Mouse (Mus musculus) MEL (cell line): ENCODE results near the gene Grin2b. TPM values are rescaled to one million over a fixed set of nuclear protein-coding genes. Genes with fewer than 3 reads are reported as not detected.

Source experiments
- DNase-seq: peaks from one replicate; pipeline ENCODE4 v3.0.0; 2011; ENCODE audit warnings: low read depth, low spot score
- H3K27ac ChIP-seq: 2 replicates; pipeline ENCODE4 v1.5.1; 2012; ENCODE audit warnings: low read depth, mild to moderate bottlenecking, control low read depth, low read length, moderate library complexity; ENCODE audit not compliant: control insufficient read depth
- H3K27me3 ChIP-seq, 2 experiments: fragments of 150-350 bp in 1 of 2; sonication (generic) in 1 of 2; 2 replicates each; pipeline ENCODE4 v1.6.1; 2012; ENCODE audit warnings: low read length in 2 of 2, mild to moderate bottlenecking in 2 of 2, improper control_type of control experiment in 1 of 2, moderate library complexity in 1 of 2; ENCODE audit not compliant: insufficient read depth in 2 of 2, control insufficient read depth in 1 of 2
- H3K36me3 ChIP-seq, 2 experiments: 2 replicates each; pipeline ENCODE4 v1.6.1; 2012 to 2014; ENCODE audit warnings: low read length in 2 of 2, improper control_type of control experiment in 1 of 2, inconsistent platforms in 1 of 2, mild to moderate bottlenecking in 1 of 2; ENCODE audit not compliant: insufficient read depth in 2 of 2, control insufficient read depth in 1 of 2
- H3K4me1 ChIP-seq, 2 experiments: fragments of 150-350 bp in 1 of 2; sonication (generic) in 1 of 2; 2 replicates each; pipeline ENCODE4 v1.6.1; 2012; ENCODE audit warnings: low read length in 2 of 2, improper control_type of control experiment in 1 of 2, mild to moderate bottlenecking in 1 of 2; ENCODE audit not compliant: insufficient read depth in 2 of 2, control insufficient read depth in 1 of 2
- H3K4me3 ChIP-seq, 2 experiments: fragments of 150-350 bp in 1 of 2; sonication (generic) in 1 of 2; 2 replicates each; pipeline ENCODE4 v1.5.1; 2012; ENCODE audit warnings: low read depth in 2 of 2, low read length in 2 of 2, mild to moderate bottlenecking in 2 of 2, moderate library complexity in 2 of 2, control low read depth in 1 of 2, improper control_type of control experiment in 1 of 2; ENCODE audit not compliant: control insufficient read depth in 1 of 2, insufficient read depth in 1 of 2
- H3K79me2 ChIP-seq: 2 replicates; pipeline ENCODE4 v1.6.1; 2012; ENCODE audit warnings: mild to moderate bottlenecking, low read length, moderate library complexity; ENCODE audit not compliant: control insufficient read depth, poor library complexity, insufficient read depth
- H3K9ac ChIP-seq: 2 replicates; pipeline ENCODE4 v1.6.1; 2012; ENCODE audit warnings: low read depth, mild to moderate bottlenecking, control low read depth, low read length, moderate library complexity; ENCODE audit not compliant: control insufficient read depth, poor library complexity, severe bottlenecking
- H3K9me3 ChIP-seq: fragments of 150-350 bp; sonication (generic); replicated peaks from 2 replicates; pipeline ENCODE4 v1.6.1; 2012; ENCODE audit warnings: mild to moderate bottlenecking, low read length, improper control_type of control experiment, moderate library complexity; ENCODE audit not compliant: insufficient read depth
- BHLHE40 ChIP-seq: IDR thresholded peaks from 2 replicates; pipeline ENCODE4 v1.6.1; 2012; ENCODE audit warnings: low read depth, mild to moderate bottlenecking, inconsistent platforms, low read length, improper control_type of control experiment, borderline replicate concordance
- CHD1 ChIP-seq: IDR thresholded peaks from 2 replicates; pipeline ENCODE4 v1.6.1; 2012; ENCODE audit warnings: low read depth, mild to moderate bottlenecking, inconsistent platforms, low read length, improper control_type of control experiment
- CTCF ChIP-seq, 3 experiments: IDR thresholded peaks in 2 of 3; conservative IDR thresholded peaks in 1 of 3; 2 replicates each; pipeline ENCODE4 v1.5.1; 2011 to 2012; ENCODE audit warnings: low read length in 3 of 3, low read depth in 2 of 3, mild to moderate bottlenecking in 2 of 3, improper control_type of control experiment in 1 of 3, inconsistent platforms in 1 of 3, mixed read lengths in 1 of 3, moderate library complexity in 1 of 3; ENCODE audit not compliant: control insufficient read depth in 1 of 3, insufficient read depth in 1 of 3, poor library complexity in 1 of 3, severe bottlenecking in 1 of 3
- GATA1 ChIP-seq: IDR thresholded peaks from 2 replicates; pipeline ENCODE4 v1.6.1; 2011; ENCODE audit warnings: low read depth, low read length, improper control_type of control experiment
- HCFC1 ChIP-seq: IDR thresholded peaks from 2 replicates; pipeline ENCODE4 v1.6.1; 2012; ENCODE audit warnings: low read depth, mild to moderate bottlenecking, inconsistent platforms, low read length, improper control_type of control experiment, moderate library complexity
- KAT2A ChIP-seq: conservative IDR thresholded peaks from 2 replicates; pipeline ENCODE4 v1.6.1; 2012; ENCODE audit warnings: low read depth, low read length, improper control_type of control experiment, inconsistent platforms
- MAFK ChIP-seq: IDR thresholded peaks from 2 replicates; pipeline ENCODE4 v1.6.1; 2011; ENCODE audit warnings: low read depth, mild to moderate bottlenecking, low read length, improper control_type of control experiment, borderline replicate concordance
- MAX ChIP-seq: IDR thresholded peaks from 2 replicates; pipeline ENCODE4 v1.6.1; 2011; ENCODE audit warnings: low read length, improper control_type of control experiment
- MAZ ChIP-seq: IDR thresholded peaks from 2 replicates; pipeline ENCODE4 v1.6.1; 2012; ENCODE audit warnings: low read depth, mild to moderate bottlenecking, inconsistent platforms, low read length, improper control_type of control experiment
- MEF2A ChIP-seq: IDR thresholded peaks from 2 replicates; pipeline ENCODE4 v1.6.1; 2014; ENCODE audit warnings: low read depth, mild to moderate bottlenecking, inconsistent platforms, low read length, improper control_type of control experiment; ENCODE audit not compliant: poor library complexity, insufficient replicate concordance, severe bottlenecking; ENCODE audit errors: extremely low read depth
- MXI1 ChIP-seq: IDR thresholded peaks from 2 replicates; pipeline ENCODE4 v1.6.1; 2011; ENCODE audit warnings: mild to moderate bottlenecking, low read depth, low read length, improper control_type of control experiment
- MYB ChIP-seq: IDR thresholded peaks from 2 replicates; pipeline ENCODE4 v1.6.1; 2011; ENCODE audit warnings: mild to moderate bottlenecking, low read depth, low read length, improper control_type of control experiment
- NRF1 ChIP-seq: IDR thresholded peaks from 2 replicates; pipeline ENCODE4 v1.6.1; 2014; ENCODE audit warnings: low read depth, mild to moderate bottlenecking, inconsistent platforms, low read length, improper control_type of control experiment, moderate library complexity; ENCODE audit not compliant: poor library complexity, insufficient read depth, severe bottlenecking
- TAL1 ChIP-seq: IDR thresholded peaks from 2 replicates; pipeline ENCODE4 v1.6.1; 2012; ENCODE audit warnings: mild to moderate bottlenecking, inconsistent platforms, low read length, moderate library complexity, mixed read lengths
- TCF12 ChIP-seq: IDR thresholded peaks from 2 replicates; pipeline ENCODE4 v1.6.1; 2014; ENCODE audit warnings: low read depth, mild to moderate bottlenecking, inconsistent platforms, low read length, improper control_type of control experiment, moderate library complexity
- UBTF ChIP-seq: IDR thresholded peaks from 2 replicates; pipeline ENCODE4 v1.6.1; 2012; ENCODE audit warnings: low read depth, mild to moderate bottlenecking, inconsistent platforms, low read length, improper control_type of control experiment, moderate library complexity, borderline replicate concordance; ENCODE audit not compliant: insufficient read depth
- ZKSCAN1 ChIP-seq: IDR thresholded peaks from 2 replicates; pipeline ENCODE4 v1.6.1; 2012; ENCODE audit warnings: low read depth, mild to moderate bottlenecking, inconsistent platforms, low read length, improper control_type of control experiment, moderate library complexity
- ZNF384 ChIP-seq: IDR thresholded peaks from 2 replicates; pipeline ENCODE4 v1.6.1; 2012; ENCODE audit warnings: low read depth, mild to moderate bottlenecking, inconsistent platforms, low read length, improper control_type of control experiment
- polyA plus RNA-seq, 2 experiments: library from polyadenylated mRNA; stranded (reverse) in 1 of 2; unstranded in 1 of 2; fragments of >175 nt in 1 of 2; fragments of >200 nt in 1 of 2; gene quantifications; 2 replicates each; pipeline versions ENCODE4 v1.2.1 to v1.2.4; 2012; ENCODE audit warnings: low replicate concordance in 2 of 2, low read depth in 1 of 2; ENCODE audit not compliant: insufficient read length in 2 of 2, insufficient read depth in 1 of 2, missing spikeins in 1 of 2
- total RNA-seq: library from RNA; depleted of rRNA; stranded (reverse); fragments of 300-350 nt; gene quantifications from 2 replicates; pipeline ENCODE4 v1.2.3, GENCODE M21; 2012

The Grin2b gene
- total and polyA plus RNA-seq, 3 experiments = not detected

- H3K27me3 ChIP-seq = no peaks in the 10 kb centered on the region
- H3K4me1 ChIP-seq = no peaks in the 10 kb centered on the region
- DNase-seq = no peak
- H3K9me3 ChIP-seq = no peaks in the 10 kb centered on the region
- no peak overlapping the region for H3K4me3 ChIP-seq
- no peaks in the 10 kb centered on the region for H3K36me3 ChIP-seq
- no peak overlapping the region for H3K9ac ChIP-seq
- no peaks in the 10 kb centered on the region for H3K79me2 ChIP-seq
- TF ChIP-seq ZKSCAN1 (no peak), BHLHE40 (no peak), NRF1 (no peak), TAL1 (no peak), MAFK (no peak), TCF12 (no peak), MAX (no peak), UBTF (no peak), MEF2A (no peak), GATA1 (no peak), CTCF (IDR thresholded peaks at IDR 0.05 in 2 of 3, conservative IDR thresholded peaks at IDR 0.05 in 1 of 3; ENCODE audit: control insufficient read depth in 1 of 3, insufficient read depth in 1 of 3, low read depth in 2 of 3, low read length in 3 of 3, poor library complexity in 1 of 3, severe bottlenecking in 1 of 3) (no peak), MAZ (no peak), MXI1 (no peak), MYB (no peak), KAT2A (no peak), HCFC1 (no peak), CHD1 (no peak)
- no peak overlapping the region for H3K27ac ChIP-seq
These were observed 68.1 kb downstream of the Grin2b start for GRCm38 (mm10) chr6:136105221-136105620.

GRCm38 (mm10) chr6:136100241-136100640 lies 73.1 kb downstream of the Grin2b start:
- H3K9me3 ChIP-seq = no peaks in the 10 kb centered on the region

More at GRCm38 (mm10) chr6:136100241-136100640, 73.1 kb downstream of the Grin2b start:
- no peak overlapping the region for H3K27ac ChIP-seq
- no peaks in the 10 kb centered on the region for H3K79me2 ChIP-seq
- TF ChIP-seq ZNF384 = no peak
- no peak for TF ChIP-seq NRF1
- no peak for TF ChIP-seq GATA1
- no peak for TF ChIP-seq TAL1
- TF ChIP-seq ZKSCAN1 = no peak
- TF ChIP-seq, all 39 proteins: peak for 0
- no peak overlapping the region for H3K4me3 ChIP-seq
- H3K9ac ChIP-seq = no peak overlapping the region
- no peaks in the 10 kb centered on the region for H3K36me3 ChIP-seq
- no peaks in the 10 kb centered on the region for H3K27me3 ChIP-seq
- no peaks in the 10 kb centered on the region for H3K4me1 ChIP-seq
- no peak for DNase-seq
